Mouse (Mus musculus) liver, embryonic 14.5 days (tissue): Measurements from ENCODE around the gene Clic6.

ENCODE experiments used
- CTCF ChIP-seq: IDR thresholded peaks from 2 replicates; pipeline ENCODE4 v1.5.1; 2016; ENCODE audit warnings: antibody characterized with exemption, low read depth, control low read depth
- EP300 ChIP-seq: IDR thresholded peaks from 2 replicates; pipeline ENCODE4 v1.6.1; 2016; ENCODE audit warnings: antibody characterized with exemption, low read depth

GRCm38 (mm10) chr16:92516139-92516538 lies 30.6 kb downstream of the Clic6 start:
- no peak for TF ChIP-seq CTCF
- no peak for TF ChIP-seq EP300
